Mouse (Mus musculus) hematopoietic multipotent progenitor cell, adult 10-12 weeks (in vitro differentiated cells): Measurements from ENCODE around the gene Pacs2. TPM values are rescaled to one million over a fixed set of nuclear protein-coding genes. Genes with fewer than 3 reads are reported as not detected.

Experiments used
- polyA plus RNA-seq: library from polyadenylated mRNA; stranded (reverse); fragments of >175 nt; gene quantifications from 2 replicates; pipeline ENCODE4 v1.2.3, GENCODE M21; 2012; ENCODE audit warnings: low replicate concordance

The Pacs2 gene
- polyA plus RNA-seq, result 25.9 and 44.3 TPM in 2 replicates

GRCm38 (mm10) chr12:113013604-113014558, at the start of gene Pacs2:
Gene Pacs2 (plus strand): TSS chr12:113014508.

GRCm38 (mm10) chr12:112976371-112977073, 37.8 kb upstream of the Pacs2 start, which contains the start of gene Btbd6:
Gene Btbd6 (plus strand): TSS chr12:112976482.

GRCm38 (mm10) chr12:113000294-113001132, 13.8 kb upstream of the Pacs2 start, which contains the start of gene Brf1:
Gene Brf1 (minus strand): TSS chr12:113000704.

GRCm38 (mm10) chr12:113074329-113075062, 60.2 kb downstream of the Pacs2 start, which contains the start of gene Tex22:
Gene Tex22 (plus strand): TSS chr12:113074502.

DNA sequence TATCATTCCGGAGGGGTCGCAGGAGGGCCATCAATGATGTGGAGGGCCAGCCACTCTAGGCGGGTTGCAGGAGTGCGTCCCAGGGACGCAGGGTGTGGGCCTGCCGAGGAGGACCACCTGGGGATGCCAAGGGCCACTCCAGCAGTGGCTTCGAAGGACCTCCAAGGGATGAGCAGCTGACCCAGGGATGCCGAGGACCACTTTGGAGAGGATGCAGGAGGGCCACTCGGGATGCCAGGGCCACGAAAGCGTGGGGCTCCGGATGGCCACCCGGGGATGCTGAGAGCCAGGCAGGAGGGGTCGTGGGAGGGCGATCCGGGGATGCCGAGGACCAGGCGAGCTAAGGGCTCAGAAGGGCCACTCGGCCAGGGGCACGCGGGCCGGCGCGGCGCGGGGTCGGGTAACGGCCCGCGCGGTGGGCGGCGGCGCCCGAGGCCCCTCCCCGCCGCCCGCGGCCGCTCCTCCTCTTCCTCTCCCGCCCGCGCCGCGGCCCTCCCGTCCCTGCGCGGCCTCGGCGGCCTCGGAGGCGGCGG, 83.5 kb downstream of the Pacs2 start, which contains the start of gene Mta1:
Mta1 (plus strand) TSS at position 530 of the 533 bp plus-strand sequence.

Other genes with a start within 250 kb of the Pacs2 start
- 0.31 and 3.6 TPM in 2 replicates for gene Ahnak2, start 211.9 kb upstream of the Pacs2 start, polyA plus RNA-seq
- 0.73 and 1.4 TPM in 2 replicates for gene Clba1, start 205.6 kb upstream of the Pacs2 start, polyA plus RNA-seq
- gene Cdca4, start 185.1 kb upstream of the Pacs2 start, polyA plus RNA-seq, result 13.8 and 23.1 TPM in 2 replicates
- 16.5 and 17.0 TPM in 2 replicates for gene Gpr132, start 146.3 kb upstream of the Pacs2 start, polyA plus RNA-seq
- 2.4 and 3.7 TPM in 2 replicates for gene Jag2, start 84.7 kb upstream of the Pacs2 start, polyA plus RNA-seq
- gene Nudt14, start 72.4 kb upstream of the Pacs2 start, polyA plus RNA-seq, result 21.4 and 24.4 TPM in 2 replicates
- gene Btbd6, start 38.0 kb upstream of the Pacs2 start, polyA plus RNA-seq, result 52.2 and 191 TPM in 2 replicates
- gene Brf1, start 13.8 kb upstream of the Pacs2 start, polyA plus RNA-seq, result 41.4 and 66.3 TPM in 2 replicates
- 0.31 and 0.79 TPM in 2 replicates for gene Tex22, start 60.0 kb downstream of the Pacs2 start, polyA plus RNA-seq
- 115 and 142 TPM in 2 replicates for gene Mta1, start 83.8 kb downstream of the Pacs2 start, polyA plus RNA-seq
- gene Crip2, start 125.7 kb downstream of the Pacs2 start, polyA plus RNA-seq, result 73.7 and 109 TPM in 2 replicates
- 153 and 469 TPM in 2 replicates for gene Crip1, start 131.8 kb downstream of the Pacs2 start, polyA plus RNA-seq
- gene Tedc1, start 141.9 kb downstream of the Pacs2 start, polyA plus RNA-seq, result 23.4 and 24.2 TPM in 2 replicates
- 6.2 and 7.7 TPM in 2 replicates for gene Tmem121, start 171.4 kb downstream of the Pacs2 start, polyA plus RNA-seq